Mouse (Mus musculus): ENCODE measurements around the gene Loxl4. TPM values are rescaled to one million over a fixed set of nuclear protein-coding genes. Genes with fewer than 3 reads are reported as not detected.

Loxl4 gene
- 13.3 and 33.0 TPM in 2 replicates for polyA plus RNA-seq (2011; ENCODE audit: insufficient read length, low read depth, missing spikeins)

GRCm38 (mm10) chr19:42612654-42613053 lies at the start of gene Loxl4:
TSS of gene Loxl4 (minus strand) at chr19:42612813.
- Histone ChIP-seq H3K4me1 (ENCODE audit: control insufficient read depth, insufficient read depth, low read length) (peaks cover 4% of the 10 kb centered on the region; the same call in 1 of the 2 replicates), H3K4me3 (ENCODE audit: insufficient read depth, low read length) (peak within 1 kb of the TSS; percentile 48), H3K27ac (ENCODE audit: insufficient read depth, low read length) (peak within 1 kb of the TSS; percentile 24; the same call in 1 of the 2 replicates)
- no peak for TF ChIP-seq CTCF (IDR thresholded peaks at IDR 0.05; ENCODE audit: borderline replicate concordance, insufficient read depth, low read length)
- TF ChIP-seq POLR2A (IDR thresholded peaks at IDR 0.05; ENCODE audit: low read depth, low read length): peak; percentile 56

- TF ChIP-seq POLR2A (IDR thresholded peaks at IDR 0.05; ENCODE audit: low read depth, low read length) (no peak), CTCF (IDR thresholded peaks at IDR 0.05; ENCODE audit: borderline replicate concordance, insufficient read depth, low read length) (no peak)
- no peak overlapping the region for H3K27ac ChIP-seq (ENCODE audit: insufficient read depth, low read length)
- no peak overlapping the region for H3K4me3 ChIP-seq (ENCODE audit: insufficient read depth, low read length)
- H3K4me1 ChIP-seq (ENCODE audit: control insufficient read depth, insufficient read depth, low read length): peaks cover 5% of the 10 kb centered on the region
Measured at GRCm38 (mm10) chr19:42661430-42662164, 49.0 kb upstream of the Loxl4 start.

- Histone ChIP-seq H3K27ac (ENCODE audit: insufficient read depth, low read length) (peak overlapping the region; percentile 15; the same call in 1 of the 2 replicates), H3K4me3 (ENCODE audit: insufficient read depth, low read length) (no peak overlapping the region), H3K4me1 (ENCODE audit: control insufficient read depth, insufficient read depth, low read length) (peaks cover 5% of the 10 kb centered on the region)
- TF ChIP-seq POLR2A (IDR thresholded peaks at IDR 0.05; ENCODE audit: low read depth, low read length) (no peak), CTCF (IDR thresholded peaks at IDR 0.05; ENCODE audit: borderline replicate concordance, insufficient read depth, low read length) (no peak)
Measured at GRCm38 (mm10) chr19:42660244-42660565, 47.6 kb upstream of the Loxl4 start.

GRCm38 (mm10) chr19:42659354-42660243 lies 47.0 kb upstream of the Loxl4 start:
- TF ChIP-seq CTCF (IDR thresholded peaks at IDR 0.05; ENCODE audit: borderline replicate concordance, insufficient read depth, low read length) (no peak), POLR2A (IDR thresholded peaks at IDR 0.05; ENCODE audit: low read depth, low read length) (no peak)
- H3K27ac ChIP-seq (ENCODE audit: insufficient read depth, low read length): peak overlapping the region; percentile 38
- H3K4me3 ChIP-seq (ENCODE audit: insufficient read depth, low read length): no peak overlapping the region
- H3K4me1 ChIP-seq (ENCODE audit: control insufficient read depth, insufficient read depth, low read length): peaks cover 5% of the 10 kb centered on the region

- Histone ChIP-seq H3K27ac (ENCODE audit: insufficient read depth, low read length) (no peak overlapping the region), H3K4me3 (ENCODE audit: insufficient read depth, low read length) (no peak overlapping the region), H3K4me1 (ENCODE audit: control insufficient read depth, insufficient read depth, low read length) (peaks cover 5% of the 10 kb centered on the region)
- TF ChIP-seq POLR2A (IDR thresholded peaks at IDR 0.05; ENCODE audit: low read depth, low read length) (no peak), CTCF (IDR thresholded peaks at IDR 0.05; ENCODE audit: borderline replicate concordance, insufficient read depth, low read length) (no peak)
Measured at GRCm38 (mm10) chr19:42658435-42659135, 46.0 kb upstream of the Loxl4 start.

- no peak for TF ChIP-seq CTCF (IDR thresholded peaks at IDR 0.05; ENCODE audit: borderline replicate concordance, insufficient read depth, low read length)
- no peak for TF ChIP-seq POLR2A (IDR thresholded peaks at IDR 0.05; ENCODE audit: low read depth, low read length)
- Histone ChIP-seq H3K27ac (ENCODE audit: insufficient read depth, low read length) (no peak overlapping the region), H3K4me3 (ENCODE audit: insufficient read depth, low read length) (no peak overlapping the region), H3K4me1 (ENCODE audit: control insufficient read depth, insufficient read depth, low read length) (peaks cover 5% of the 10 kb centered on the region)
Measured at GRCm38 (mm10) chr19:42657769-42658168, 45.2 kb upstream of the Loxl4 start.

GRCm38 (mm10) chr19:42657306-42657705 lies 44.7 kb upstream of the Loxl4 start:
- H3K27ac ChIP-seq (ENCODE audit: insufficient read depth, low read length): no peak overlapping the region
- H3K4me1 ChIP-seq (ENCODE audit: control insufficient read depth, insufficient read depth, low read length): peaks cover 5% of the 10 kb centered on the region
- H3K4me3 ChIP-seq (ENCODE audit: insufficient read depth, low read length): no peak overlapping the region
- TF ChIP-seq POLR2A (IDR thresholded peaks at IDR 0.05; ENCODE audit: low read depth, low read length) (no peak), CTCF (IDR thresholded peaks at IDR 0.05; ENCODE audit: borderline replicate concordance, insufficient read depth, low read length) (no peak)

GRCm38 (mm10) chr19:42655006-42655405 lies 42.4 kb upstream of the Loxl4 start:
- TF ChIP-seq POLR2A (IDR thresholded peaks at IDR 0.05; ENCODE audit: low read depth, low read length): no peak
- TF ChIP-seq CTCF (IDR thresholded peaks at IDR 0.05; ENCODE audit: borderline replicate concordance, insufficient read depth, low read length): peak; percentile 92
- Histone ChIP-seq H3K4me3 (ENCODE audit: insufficient read depth, low read length) (no peak overlapping the region), H3K27ac (ENCODE audit: insufficient read depth, low read length) (no peak overlapping the region), H3K4me1 (ENCODE audit: control insufficient read depth, insufficient read depth, low read length) (peaks cover 5% of the 10 kb centered on the region)

GRCm38 (mm10) chr19:42653091-42653490 lies 40.5 kb upstream of the Loxl4 start:
- Histone ChIP-seq H3K27ac (ENCODE audit: insufficient read depth, low read length) (no peak overlapping the region), H3K4me3 (ENCODE audit: insufficient read depth, low read length) (no peak overlapping the region), H3K4me1 (ENCODE audit: control insufficient read depth, insufficient read depth, low read length) (no peaks in the 10 kb centered on the region)
- TF ChIP-seq CTCF (IDR thresholded peaks at IDR 0.05; ENCODE audit: borderline replicate concordance, insufficient read depth, low read length) (no peak), POLR2A (IDR thresholded peaks at IDR 0.05; ENCODE audit: low read depth, low read length) (no peak)
